Mouse (Mus musculus) adrenal gland, postnatal 14 days (tissue): ENCODE results near the gene Cox11. TPM values are rescaled to one million over a fixed set of nuclear protein-coding genes. Genes with fewer than 3 reads are reported as not detected.

Experiments used
- DNase-seq: peaks from one replicate; pipeline ENCODE4 v3.0.0; 2021; ENCODE audit warnings: mixed read lengths
- long read RNA-seq, 2 experiments: library from polyadenylated mRNA; stranded (forward); transcript quantifications; one replicate each; pipeline ENCODE4 v2.0.0; 2021
- total RNA-seq: library from RNA; stranded (reverse); gene quantifications from 2 replicates; pipeline ENCODE4 v1.2.3, GENCODE M21; 2021

Gene Cox11
- 23.4 and 26.0 TPM in 2 replicates for total RNA-seq
- long read RNA-seq, experiment 1, transcript Cox11-201 (4 exons, 1,224 nt): major isoform, 28 of 30 reads
- long read RNA-seq, experiment 1, partial matches to known transcripts: 0 of 30 reads
- long read RNA-seq, experiment 1, other reads (novel, unspliced or antisense): 1 of 30 reads
- long read RNA-seq, experiment 2, transcript Cox11-201 (4 exons, 1,224 nt): major isoform, 20 of 26 reads
- long read RNA-seq, experiment 2, partial matches to known transcripts: 1 of 26 reads
- long read RNA-seq, experiment 2, other reads (novel, unspliced or antisense): 5 of 26 reads

DNA sequence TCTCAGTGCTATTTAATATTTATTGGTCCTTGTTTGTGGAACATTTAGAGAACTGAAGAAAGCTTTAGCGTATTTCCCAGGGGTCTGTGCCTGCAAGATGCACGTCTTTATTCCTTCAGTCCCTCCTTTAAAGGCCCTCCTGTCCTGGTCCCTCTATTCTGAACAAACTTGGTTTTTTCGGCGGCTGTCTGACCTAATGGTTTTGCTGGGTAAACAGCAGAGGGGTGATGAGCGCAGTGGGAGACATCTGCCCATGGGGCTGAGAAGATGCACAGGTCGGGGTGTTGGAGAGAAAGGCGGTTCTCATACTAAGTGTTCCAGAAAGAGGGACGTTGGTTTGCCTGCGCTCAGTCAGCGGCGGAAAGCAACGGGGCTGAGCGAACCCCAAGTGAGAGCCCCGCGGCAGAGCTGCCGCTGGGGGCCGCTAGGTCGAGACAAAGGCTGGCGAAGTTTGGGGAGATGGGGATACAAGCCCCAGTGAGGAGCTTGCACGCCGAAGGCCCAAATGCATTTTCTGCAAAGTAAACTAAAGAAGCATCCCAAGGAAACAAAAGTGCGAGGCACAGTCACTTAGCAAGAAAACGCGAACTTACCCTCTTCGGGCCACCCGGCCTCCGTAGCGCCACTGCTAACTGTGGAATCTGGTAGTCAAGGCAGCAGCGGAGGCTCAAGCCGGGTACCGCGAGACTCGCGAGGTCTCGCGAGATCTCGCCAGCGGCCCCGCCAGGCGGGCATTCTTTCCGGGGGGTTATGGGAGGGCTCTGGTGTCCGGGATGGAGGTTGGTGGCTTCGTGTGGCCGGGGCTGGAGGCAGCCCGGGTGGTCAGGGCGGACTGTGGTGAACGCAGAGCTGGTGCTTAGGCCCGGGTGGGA is at the start of gene Cox11, which contains the start of gene Stxbp4:
Cox11 (plus strand) TSS at position 734 of the 872 bp plus-strand sequence.
Stxbp4 (minus strand) TSS at position 645 of the 872 bp plus-strand sequence.
- DNase-seq: peak; percentile 96

DNA sequence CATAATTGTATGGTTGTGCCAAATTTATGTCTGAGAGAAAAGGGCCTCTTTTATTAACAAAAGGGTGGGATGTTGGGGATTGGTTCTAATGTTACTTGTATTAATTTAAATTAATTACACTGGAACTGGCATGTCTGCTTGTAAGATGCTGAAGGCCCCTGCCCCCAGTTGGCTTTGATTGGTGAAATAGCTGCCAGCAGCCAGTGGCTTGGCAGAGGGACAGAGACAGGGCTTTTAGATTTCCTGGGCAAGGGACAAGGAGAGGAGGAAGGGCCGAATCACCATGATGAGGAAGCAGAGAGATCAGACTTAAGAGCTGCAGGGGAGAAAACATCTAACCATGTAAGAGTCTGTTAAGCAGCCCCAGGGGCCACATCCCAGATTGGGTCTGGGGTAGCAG is 47.0 kb upstream of the Cox11 start:
- DNase-seq: peak; percentile 19

DNA sequence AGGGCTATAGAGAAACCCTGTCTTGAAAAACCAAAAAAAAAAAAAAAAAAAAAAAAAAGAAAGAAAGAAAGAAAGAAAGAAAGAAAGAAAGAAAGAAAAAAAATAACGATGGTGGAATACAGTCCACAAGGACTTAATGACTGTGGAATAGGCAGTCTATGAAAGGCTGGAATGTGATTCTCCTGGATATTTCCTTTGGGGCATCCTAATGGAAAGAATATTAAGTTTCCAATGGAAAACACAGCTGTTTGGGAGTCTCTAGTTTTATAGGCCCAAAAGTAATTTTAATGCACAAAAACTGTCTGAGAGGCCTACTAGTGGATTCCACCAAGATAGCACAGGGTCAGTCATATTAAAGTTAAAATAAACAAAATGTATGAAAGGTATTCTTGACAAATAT is 42.1 kb upstream of the Cox11 start:
- no peak for DNase-seq

DNA sequence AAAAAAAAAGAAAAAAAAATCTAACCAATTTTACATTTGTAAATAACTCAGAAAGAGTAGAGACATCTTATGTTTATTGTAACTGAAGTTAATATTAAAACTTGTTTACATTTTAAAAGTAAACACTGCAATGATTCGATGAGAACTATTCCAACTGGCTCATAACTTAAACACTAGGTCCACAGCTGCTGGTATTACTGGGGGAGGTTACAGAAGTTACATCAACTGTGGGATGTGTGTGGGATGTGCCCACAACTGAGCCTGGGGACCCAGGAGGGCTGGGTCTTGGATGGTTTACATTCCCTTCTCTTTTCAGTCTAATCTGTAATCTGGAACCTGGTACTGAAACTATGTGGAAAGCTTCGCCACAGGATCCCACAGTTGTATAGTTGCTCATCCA is 34.9 kb upstream of the Cox11 start:
- no peak for DNase-seq

DNA sequence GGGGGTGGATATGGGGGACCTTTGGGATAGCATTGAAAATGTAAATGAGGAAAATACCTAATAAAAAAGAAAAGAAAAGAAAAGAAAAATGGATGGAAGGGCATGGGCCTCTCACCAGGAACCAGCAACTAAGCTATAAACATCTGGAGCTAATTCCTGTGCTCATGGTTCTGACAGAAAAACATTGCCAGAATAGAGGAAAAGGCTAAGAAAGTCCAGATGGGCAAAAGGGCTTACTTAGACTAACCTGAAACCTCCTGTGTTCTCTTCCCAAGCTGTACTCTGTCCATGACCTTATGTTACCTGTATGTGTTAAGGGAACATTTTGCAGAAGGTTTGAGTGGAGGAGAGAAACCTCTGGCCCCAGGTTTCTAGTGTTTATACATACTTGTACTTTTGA is 25.9 kb upstream of the Cox11 start:
- DNase-seq: no peak

DNA sequence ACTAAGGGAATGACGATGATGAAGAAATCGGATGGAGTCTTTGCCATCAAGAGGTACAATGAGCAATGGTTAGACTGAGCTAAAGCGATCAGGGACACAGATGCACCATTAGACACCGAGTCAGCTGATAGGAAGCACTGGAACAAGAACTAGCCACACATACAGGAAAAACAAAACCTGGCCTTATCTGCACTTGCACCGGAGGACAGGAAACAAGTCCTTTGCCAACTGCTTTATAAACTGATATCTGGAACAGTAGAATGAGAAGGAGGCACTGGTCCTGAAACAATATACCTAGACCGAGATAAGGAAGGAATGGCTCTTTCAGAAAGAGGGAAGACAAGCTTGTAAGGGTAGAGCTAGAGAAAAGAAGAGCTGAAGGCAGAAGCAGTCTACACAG is 23.2 kb upstream of the Cox11 start:
- DNase-seq: no peak

DNA sequence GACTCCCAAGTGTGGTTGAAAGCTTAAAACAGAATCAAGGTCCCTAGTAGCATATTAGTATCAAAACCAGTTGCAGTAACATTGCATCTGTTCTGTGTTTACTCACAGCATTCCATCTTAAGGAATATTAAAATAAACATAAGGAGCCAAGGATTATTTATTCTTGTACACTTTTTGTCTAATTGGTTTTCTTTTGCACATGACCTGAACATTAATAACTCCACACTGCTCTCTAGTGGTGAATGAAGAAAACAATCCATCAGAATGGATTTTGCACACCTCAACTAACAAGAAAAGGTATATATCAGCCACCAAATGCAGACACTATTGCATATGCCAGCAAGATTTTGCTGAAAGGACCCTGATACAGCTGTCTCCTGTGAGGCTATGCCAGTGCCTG is 21.5 kb upstream of the Cox11 start:
- DNase-seq: no peak

DNA sequence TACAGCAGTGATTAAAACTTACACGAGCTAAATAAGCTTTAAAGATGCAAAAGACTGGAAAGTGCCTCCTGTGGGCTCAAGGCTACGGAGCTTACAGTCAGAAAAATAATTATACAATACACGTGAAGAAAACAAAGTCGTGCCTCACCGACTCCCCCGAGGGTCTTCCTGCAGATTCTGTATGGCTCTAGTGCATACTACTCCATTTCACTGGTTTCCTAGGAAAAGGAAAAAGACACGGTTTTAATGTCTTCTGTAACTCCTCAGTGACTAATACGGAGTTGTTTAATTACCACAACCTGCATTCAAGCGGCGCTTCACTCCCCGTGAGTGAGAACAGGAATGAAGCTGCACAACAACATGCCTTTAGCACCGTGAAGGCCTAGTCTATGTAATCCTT is 15.9 kb upstream of the Cox11 start:
- no peak for DNase-seq

DNA sequence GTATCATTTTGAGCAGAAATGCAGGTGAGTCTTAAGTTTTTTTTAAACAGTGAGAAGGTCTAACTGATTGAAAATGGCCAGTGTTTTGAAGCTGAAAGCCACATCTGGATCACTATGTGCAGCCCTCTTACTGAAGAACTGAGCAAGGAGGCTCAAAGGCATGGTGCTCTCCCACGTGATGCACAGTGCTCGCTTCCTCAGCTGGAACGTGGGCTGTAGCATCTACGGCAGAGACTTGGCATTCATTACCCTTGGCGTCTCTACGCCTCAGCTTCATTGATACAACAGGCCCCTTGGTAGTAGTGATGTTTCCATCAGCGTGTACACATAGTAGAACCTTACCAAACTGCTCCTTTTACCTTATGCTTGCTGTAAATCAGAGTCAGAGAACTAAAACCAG is 15.5 kb upstream of the Cox11 start:
- DNase-seq: no peak

DNA sequence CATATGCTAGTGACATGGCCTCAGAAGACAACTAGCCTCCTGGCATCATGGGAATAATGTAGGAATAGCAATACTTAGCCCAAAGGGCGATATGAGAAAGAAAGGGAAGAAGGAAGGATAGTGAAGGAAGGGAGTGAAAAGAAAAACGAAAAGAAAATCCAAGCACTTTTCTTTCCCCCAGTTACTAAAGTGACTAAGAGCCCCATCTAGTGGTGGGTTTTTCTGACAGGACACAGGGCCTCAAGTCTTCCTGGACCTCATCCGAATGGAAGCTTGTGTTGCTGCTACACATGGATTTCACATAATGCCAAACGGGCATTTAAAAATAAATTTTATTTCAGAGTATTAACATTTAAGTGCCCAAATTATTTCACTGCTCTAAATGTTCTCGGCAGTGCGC is 14.5 kb upstream of the Cox11 start:
- DNase-seq: peak; percentile 53

DNA sequence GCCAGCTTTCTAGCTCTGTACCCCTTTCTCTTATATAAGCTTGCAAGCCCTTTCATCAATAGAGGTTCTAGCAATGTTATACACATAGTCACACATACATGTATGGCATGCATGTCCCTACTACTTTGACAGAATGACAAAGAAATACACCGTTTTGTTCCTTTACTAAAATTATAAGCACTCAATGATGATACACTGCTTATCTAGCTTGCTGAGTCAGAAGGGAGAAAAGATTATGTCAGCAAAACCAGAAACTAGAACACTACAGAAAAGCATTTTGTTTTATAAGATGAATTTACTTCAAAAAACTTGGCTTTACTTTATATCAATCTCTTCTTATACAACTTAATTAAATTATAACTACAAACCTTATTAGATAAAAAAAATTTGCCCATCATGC is 12.8 kb upstream of the Cox11 start:
- DNase-seq: no peak

DNA sequence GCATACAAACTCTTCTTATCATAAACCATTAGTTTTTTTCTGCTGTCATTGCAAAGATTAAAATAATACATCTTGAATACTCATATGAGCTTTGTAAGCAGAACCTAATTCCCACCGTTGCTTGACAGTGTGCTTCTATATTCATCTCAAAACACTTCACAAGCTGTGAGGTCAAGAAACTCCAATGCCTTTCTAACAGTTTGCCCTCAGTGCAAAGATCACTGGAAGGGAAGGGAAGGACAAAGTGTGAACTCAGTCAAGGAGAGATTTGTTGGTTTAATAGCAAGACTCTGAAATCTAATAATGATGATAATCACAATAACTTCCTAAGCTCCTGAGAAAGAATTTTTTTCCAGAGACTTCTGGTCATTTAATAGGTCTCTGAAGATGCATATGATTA is 10.2 kb upstream of the Cox11 start:
- no peak for DNase-seq

DNA sequence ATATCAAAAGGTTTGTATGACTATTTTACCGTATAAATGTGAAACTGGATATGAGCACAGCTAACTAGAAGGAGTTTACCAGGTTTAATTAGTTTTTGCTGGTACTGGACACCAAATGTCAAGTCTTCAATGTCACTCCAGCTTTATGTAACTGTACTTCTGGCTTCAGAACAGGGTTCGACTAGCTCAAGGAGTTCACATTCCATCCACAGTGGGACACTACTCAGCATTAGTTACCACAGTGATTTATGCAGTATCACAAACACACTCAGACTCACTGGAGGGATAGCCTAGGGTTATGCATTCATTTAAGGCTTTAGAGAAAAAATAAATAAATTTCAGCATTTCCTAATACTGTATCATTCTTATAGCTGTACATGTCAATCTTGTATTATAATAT is 5.5 kb upstream of the Cox11 start:
- DNase-seq: no peak

DNA sequence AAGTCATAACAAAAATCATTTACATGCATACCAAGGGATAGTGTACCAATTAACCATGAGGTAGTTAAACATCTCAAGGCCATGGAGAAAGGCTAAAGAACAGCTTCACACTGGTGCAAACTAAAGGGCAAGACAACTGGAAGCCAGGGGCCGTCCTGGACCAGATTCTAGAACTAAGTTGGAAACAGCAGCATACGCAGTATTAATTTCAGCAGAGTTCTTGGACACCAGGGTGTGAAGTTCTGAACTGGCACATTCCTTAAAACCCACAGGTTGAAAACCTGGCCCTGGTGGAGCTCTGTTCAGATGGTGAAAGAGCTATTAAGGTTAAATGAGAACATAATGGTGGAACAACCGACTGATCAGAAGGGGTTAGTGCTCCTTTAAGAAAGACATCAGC is 3.3 kb upstream of the Cox11 start:
- no peak for DNase-seq

DNA sequence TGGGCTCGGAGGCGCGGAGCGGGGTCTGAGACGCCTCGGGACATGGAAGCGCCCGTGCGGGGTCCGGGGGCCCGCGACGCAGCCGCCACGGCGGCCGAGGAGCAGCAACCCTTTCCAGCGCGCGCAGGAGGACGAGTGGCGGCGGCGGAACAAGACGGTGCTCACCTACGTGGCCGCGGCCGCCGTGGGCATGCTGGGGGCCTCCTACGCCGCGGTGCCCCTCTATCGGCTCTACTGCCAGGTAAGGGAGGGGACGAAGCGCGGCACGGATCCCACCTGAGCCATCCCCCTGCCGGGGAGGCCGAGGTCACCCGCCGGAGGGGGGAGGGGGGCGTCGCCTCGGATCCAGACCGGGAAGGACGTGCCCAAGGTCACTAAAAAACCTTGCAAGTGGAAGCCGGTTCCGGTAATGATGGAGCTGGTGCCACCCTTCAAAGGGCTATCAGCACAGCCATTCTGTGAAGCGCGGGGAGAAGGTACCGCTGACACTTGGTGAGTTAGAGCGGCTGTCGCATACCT is 398 bp downstream of the Cox11 start:
- peak; percentile 74 for DNase-seq

DNA sequence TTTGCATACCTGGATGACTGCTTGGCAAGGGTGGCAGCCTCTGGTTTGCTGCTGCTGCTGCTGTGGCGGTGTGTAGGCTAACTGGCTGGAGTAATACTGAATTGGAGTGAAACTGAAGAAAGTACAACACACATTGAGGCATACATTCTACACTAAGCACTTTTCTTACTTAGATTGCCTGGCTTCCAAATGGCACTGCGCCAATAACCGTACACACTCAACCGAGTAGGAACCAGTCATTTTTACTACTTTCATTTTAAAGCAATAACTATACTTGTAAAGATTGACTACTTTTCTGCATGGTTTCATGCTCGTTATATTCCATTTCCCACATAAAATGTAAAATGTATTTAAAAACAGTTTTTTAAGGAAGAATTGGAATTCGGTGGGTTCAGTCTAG is 11.8 kb downstream of the Cox11 start:
- peak; percentile 17 for DNase-seq

DNA sequence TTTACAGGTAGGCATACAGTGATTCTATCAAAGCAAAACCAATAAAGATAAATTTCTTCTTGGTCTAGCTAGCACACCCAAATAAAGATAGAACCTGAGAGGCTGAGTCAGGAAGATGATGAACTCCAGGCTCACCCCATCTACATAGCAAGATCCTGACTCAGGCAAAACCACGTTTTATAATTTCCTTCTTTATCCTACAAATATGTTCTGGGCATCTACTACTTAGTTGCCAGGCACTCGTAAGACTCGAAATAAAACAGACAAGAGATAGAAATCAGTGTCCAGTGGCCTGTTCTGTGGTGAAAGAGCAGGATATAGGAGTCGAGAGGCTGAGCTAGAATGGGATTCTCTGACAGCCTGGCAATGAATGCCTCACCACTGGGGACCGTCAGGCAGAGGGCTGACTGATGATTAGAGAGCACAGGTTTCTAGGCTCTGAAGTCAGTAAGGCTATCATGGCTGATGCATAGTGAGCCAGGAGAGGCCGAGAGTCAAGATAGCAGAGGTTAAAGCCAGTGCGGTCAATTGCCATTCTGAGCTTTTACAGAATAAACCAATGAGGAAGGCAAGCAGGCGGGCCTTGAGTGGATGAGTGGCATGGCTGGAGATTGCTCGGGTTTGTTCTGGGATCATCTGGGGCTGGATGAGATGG is 12.4 kb downstream of the Cox11 start:
- DNase-seq: no peak

DNA sequence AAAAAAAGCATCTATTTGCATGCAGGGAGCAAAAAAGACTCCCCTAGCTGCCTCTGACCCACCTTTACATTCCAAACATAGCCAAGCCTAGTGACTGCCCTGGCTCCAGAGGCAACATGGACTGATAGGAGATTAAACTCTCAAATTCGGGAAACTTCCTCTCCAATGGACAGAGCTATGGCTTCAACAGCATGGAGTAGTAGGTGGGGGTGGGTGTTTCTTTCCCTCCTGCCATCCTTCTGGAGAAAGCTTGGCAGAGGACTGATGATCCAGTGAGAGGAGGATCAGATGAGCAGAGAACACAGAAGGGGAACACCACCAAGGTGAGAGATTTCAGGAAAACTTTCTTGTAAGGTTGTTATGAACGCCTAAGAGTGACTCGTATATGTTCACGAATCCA is 14.6 kb downstream of the Cox11 start:
- no peak for DNase-seq

DNA sequence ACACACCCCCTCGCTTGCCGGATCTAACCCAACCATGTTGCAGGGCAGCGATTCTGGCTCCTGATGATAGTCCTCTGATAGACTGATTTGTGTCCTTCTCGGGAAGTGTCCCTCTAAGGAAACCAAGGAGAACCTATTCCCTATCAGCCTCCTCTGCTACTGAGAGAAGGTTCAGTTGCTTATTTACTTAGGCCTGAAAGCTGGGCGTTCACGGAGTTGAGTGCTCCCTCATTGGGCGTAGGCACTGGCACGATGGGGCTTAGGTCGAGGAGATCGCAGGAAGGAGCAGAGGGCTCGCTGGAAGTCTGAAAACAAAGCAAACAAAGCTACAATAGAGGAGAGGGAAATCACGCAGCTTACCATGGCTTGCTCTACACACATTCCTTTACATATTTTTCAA is 19.6 kb downstream of the Cox11 start:
- DNase-seq: no peak

DNA sequence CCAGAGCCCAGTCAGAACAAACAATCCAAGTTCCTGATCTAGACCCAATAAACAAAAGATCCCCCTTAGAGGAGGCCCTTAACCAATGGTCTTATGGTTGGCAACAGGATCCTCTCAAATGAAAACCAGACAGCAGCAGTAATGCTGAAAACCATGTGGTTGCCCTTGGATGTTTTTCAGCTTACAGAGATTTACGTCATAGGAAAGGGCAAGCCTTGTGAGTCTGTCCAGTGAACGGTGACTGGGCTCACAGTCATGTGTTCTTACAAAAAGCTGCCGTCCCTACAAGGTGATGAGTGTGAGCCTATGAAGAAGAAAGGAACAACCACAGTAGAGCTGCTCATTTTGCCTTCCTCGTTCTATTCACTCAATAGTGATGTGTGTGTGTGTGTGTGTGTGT is 22.7 kb downstream of the Cox11 start:
- DNase-seq: peak; percentile 32

DNA sequence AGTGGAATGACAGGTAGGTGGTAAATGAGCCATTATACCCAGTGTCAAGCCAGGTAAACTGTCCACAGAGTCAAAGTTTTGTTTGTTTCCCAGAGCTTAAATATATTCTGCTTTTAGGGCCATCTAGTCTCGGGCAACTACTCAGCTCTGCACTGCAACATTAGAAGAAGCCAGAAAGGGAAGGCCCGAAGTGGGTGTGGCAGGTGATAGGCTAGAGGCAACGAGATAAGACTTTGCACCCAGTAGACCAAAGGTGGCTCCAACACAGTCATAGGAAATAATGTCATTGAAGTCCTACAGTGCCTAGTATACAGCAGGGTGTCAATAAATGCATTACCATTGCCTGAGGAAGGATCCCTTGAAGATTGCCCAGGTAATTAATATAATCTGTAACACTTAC is 25.1 kb downstream of the Cox11 start:
- no peak for DNase-seq

DNA sequence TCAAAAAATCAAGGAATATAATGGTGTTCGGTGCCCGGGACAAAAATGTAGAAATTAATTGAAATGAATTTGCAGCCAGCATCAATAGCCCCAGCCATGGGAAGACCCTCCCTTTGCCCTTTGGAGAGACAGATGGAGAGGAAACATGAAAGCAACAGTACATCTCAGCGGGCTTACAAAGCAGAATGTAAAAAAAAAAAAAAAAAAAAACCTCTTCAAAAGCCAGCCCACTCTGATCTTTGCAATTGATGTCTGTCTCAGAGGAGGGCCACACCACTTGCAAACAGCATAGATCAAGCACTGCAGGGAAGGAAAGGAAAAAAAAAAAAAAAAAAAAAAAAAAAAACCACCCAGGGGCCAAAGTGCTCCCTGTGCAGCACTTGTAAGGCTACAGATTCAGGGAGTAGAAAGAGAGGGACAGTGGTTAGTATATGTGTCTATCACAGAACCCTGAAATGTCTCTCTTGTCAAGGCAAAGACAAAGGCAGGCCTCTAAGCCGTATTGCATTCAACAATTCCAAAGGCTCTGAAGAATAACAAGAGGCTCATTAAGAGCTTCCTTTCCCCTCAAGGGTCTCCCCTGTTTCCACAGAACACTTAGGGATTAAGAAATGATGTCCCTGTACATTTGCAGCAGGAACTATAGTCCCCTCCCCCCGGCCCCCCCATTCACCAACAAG is 25.8 kb downstream of the Cox11 start:
- DNase-seq: no peak
